Mouse (Mus musculus): ENCODE results near the gene Jak1. TPM values are rescaled to one million over a fixed set of nuclear protein-coding genes. Genes with fewer than 3 reads are reported as not detected.

Jak1 gene
- polyA plus RNA-seq, 1 experiment = 50.2 TPM

DNA sequence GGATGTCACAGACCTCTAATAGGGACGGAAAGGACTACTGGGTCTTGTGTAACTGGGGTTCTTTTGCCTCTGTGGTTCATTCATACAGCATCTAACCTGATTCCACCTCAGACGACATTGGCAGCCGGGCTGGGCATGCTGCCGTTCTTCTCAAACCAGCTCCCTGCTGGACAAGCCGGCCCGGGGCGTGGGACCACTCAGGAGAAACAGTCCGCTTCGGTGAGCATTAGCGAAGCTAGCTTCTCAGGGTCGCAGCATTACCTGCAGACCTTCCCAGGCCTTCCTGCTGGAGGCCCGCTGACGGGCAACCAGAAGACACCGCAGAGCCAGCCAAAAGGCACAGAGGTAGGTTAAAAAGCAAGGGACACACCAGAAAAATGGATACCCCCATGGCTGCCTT, 129.2 kb downstream of the Jak1 start:
- TF ChIP-seq CTCF (IDR thresholded peaks at IDR 0.05; ENCODE audit: borderline replicate concordance, extremely low read depth, insufficient read depth, insufficient read length) (no peak), POLR2A (IDR thresholded peaks at IDR 0.05; ENCODE audit: borderline replicate concordance, extremely low read depth, insufficient read depth, insufficient read length, poor library complexity, severe bottlenecking) (no peak)

DNA sequence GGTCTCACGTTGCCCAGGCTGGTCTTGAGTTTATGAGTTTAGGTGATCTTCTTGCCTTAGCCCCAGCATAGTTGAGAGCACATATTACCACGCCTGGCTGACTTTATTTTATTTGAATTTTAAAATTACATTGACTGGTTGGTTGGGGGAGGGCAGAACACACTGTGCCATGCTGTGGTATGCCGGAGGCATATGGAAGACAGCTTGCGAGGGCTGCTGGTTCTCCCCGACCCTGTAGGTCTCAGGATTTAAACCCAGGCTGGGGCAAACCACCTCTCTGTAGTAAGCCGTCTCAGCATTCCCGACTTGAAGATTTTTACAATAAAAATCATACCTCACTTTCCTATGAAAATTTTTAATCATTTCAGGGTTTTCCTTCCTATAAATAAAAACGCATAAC, 130.1 kb downstream of the Jak1 start:
- DNase-seq (ENCODE audit: low read depth) = peak; percentile 33
- no peak for TF ChIP-seq POLR2A (IDR thresholded peaks at IDR 0.05; ENCODE audit: borderline replicate concordance, extremely low read depth, insufficient read depth, insufficient read length, poor library complexity, severe bottlenecking)
- TF ChIP-seq CTCF (IDR thresholded peaks at IDR 0.05; ENCODE audit: borderline replicate concordance, extremely low read depth, insufficient read depth, insufficient read length) = no peak

More for the DNA sequence above, 129.2 kb downstream of the Jak1 start:
- DNase-seq (ENCODE audit: low read depth) = no peak

DNA sequence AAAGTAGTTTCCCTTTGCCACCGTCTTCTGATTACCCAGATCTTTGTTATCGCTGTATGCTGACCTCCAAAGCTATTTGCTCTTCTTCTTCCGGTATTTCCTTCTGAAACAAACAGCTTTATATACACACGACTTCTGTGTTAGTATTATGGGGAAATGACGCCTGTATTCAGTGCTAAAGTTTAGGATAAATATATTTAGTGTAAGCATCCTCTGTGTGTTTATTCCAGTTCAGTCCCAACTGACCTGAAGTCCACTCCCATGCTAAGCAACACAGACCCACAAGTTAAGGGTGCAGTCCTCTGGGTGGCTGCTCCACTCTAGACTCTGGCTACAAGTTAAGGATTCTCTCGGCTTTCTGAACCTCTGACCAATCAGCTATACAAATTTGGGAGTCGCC, 144.1 kb downstream of the Jak1 start:
- no peak for DNase-seq (ENCODE audit: low read depth)
- TF ChIP-seq CTCF (IDR thresholded peaks at IDR 0.05; ENCODE audit: borderline replicate concordance, extremely low read depth, insufficient read depth, insufficient read length) (no peak), POLR2A (IDR thresholded peaks at IDR 0.05; ENCODE audit: borderline replicate concordance, extremely low read depth, insufficient read depth, insufficient read length, poor library complexity, severe bottlenecking) (no peak)

DNA sequence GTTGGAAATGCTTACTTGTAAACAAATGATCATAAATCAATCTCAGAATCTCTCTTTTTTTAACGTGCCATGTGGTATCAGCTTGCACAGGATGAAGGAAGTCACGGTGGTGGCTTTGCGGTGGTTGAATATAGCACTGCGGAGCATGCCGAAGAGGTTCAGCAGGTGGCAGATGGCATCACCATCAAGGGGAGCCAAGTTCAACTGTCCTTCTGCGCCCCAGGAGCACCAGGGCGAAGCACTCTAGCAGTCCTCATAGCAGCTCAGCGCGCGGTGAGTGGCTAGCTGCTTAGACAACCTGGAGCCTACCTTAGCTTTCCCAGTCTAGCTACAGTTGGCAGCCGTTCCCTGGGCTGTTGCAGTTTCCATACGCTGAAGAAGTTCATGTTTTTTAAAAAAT, 158.0 kb downstream of the Jak1 start:
- TF ChIP-seq CTCF (IDR thresholded peaks at IDR 0.05; ENCODE audit: borderline replicate concordance, extremely low read depth, insufficient read depth, insufficient read length) (no peak), POLR2A (IDR thresholded peaks at IDR 0.05; ENCODE audit: borderline replicate concordance, extremely low read depth, insufficient read depth, insufficient read length, poor library complexity, severe bottlenecking) (no peak)
- DNase-seq (ENCODE audit: low read depth) = no peak

Other genes starting within 250 kb of the Jak1 start
- gene Gm10577, start 244.6 kb downstream of the Jak1 start, polyA plus RNA-seq (2012; rRNA removed) = not detected in 2 replicates
- gene Raver2, start 196.3 kb downstream of the Jak1 start, polyA plus RNA-seq (2012; rRNA removed) = 9.5 and 10.3 TPM in 2 replicates
- gene Ak4, start 154.0 kb upstream of the Jak1 start, polyA plus RNA-seq (2012; rRNA removed) = 7.5 and 9.1 TPM in 2 replicates
- gene Dnajc6, start 231.4 kb upstream of the Jak1 start, polyA plus RNA-seq (2012; rRNA removed) = 37.1 and 56.5 TPM in 2 replicates

All from brain, embryonic 14.5 days (tissue).